Mouse (Mus musculus) MN1 (cell line): ENCODE measurements at regions not wholly inside any gene's neighbourhood (a gene's known extent, or its start where the extent isn't known, plus 50 kb on each side); places are given as distances from the start of the nearest gene placed in this dataset.

Experiments
- DNase-seq: peaks from one replicate; pipeline ENCODE4 v3.0.0-alpha.2; 2016; ENCODE audit warnings: low spot score

DNA sequence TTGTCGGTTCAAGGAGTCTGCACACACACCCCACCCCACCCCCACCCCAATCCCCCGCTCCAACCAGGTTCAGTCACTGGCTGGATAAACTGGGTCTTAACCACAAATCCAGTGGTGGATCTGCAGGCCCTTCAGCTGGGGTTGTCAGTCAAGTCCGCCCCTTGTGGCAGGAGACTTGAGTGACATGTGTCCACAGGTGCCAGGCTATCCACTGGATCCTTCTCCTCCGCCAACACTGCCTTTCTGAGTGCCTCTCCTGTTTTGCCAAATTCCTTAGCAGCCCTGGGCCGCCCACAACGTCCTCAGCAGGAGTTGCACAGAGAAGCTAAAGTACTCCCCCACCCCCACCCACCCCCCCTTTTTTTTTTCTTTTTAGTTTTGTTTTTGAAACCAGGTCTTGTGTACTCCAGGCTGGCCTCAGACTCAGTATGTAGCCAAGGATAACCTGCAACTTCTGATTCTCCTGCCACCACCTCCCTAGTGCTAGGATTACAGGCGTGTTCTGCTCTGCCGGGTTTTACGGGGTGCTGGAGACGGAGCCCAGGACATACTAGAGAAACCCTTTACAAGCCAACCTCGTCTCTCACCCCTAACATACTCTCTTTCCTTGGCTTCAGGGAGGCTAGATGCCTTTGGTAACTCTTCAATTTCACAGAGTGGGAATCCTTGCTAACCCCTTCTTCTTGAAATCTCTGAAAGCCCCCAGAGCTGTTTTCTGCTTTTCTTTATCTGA is 57.2 kb upstream of the Zfp280d start:
- DNase-seq, result no peak

DNA sequence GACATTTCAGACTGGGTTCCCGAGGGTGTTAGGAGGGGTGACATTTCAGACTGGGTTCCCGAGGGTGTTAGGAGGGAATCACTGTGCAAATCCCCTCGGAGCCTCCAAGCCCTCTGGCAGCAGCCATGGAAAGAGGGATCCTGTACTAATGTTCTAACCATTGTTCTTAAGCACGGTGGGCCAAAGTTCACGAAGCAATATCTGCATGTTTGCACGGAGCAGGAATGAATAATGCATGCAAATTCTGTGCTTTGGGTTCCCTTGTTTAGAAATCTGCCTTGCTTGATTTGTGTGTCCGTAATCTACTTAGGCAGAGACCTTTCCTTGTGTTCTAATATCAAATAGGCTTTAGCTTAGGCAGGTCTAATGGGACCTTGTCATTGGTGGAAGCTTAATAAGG is 55.9 kb upstream of the Zfp280d start:
- no peak for DNase-seq

DNA sequence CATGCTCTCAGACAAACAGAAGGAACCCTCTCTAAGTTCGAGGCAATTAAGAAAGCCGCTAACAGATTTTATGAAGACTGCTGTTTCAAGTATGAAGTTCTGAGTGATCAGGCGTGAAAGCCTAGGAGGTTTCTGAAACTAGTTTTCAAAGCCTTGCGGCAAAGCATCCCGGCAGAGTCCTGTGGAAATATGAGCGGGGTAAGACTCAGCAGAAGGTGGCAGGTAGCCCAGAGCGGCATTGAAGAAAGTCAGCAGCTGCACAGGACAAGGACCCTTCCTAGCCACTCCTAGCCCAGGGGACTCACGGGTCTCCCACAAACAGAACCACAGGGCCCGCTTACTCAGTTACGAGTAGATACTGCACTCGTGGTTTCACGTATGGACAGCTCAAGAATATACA is 54.8 kb upstream of the Zfp280d start:
- DNase-seq, result no peak

DNA sequence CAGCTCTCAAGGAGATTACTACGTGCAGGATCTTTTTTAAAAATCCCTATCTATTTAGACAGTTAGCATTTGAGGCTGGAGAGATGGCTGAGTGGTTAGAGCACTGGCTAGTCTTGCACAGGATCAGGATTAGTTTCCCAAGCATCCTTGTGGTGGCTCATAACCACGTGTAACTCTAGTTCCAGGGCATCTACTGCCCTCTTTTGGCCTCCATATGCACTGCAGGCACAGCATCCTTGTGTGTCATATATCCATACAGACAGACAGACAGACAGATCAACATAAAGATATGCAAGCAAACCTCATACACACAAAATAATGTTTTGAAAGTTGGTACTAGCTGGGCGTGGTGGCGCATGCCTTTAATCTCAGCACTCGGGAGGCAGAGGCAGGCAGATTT is 53.3 kb upstream of the Zfp280d start:
- no peak for DNase-seq
